Mouse (Mus musculus) adrenal gland, adult 18-20 months (tissue): ENCODE results near the gene Nrd1. TPM values are rescaled to one million over a fixed set of nuclear protein-coding genes. Genes with fewer than 3 reads are reported as not detected.

ENCODE experiments used
- DNase-seq, 2 experiments: peaks; one replicate each; pipeline ENCODE4 v3.0.0; 2021 to 2022; ENCODE audit warnings: low spot score in 2 of 2
- long read RNA-seq, 2 experiments: library from polyadenylated mRNA; stranded (forward); transcript quantifications; one replicate each; pipeline ENCODE4 v2.0.0; 2021
- total RNA-seq, 2 experiments: library from RNA; stranded (reverse); gene quantifications; 1 replicate in 1 of 2; 2 replicates in 1 of 2; pipeline ENCODE4 v1.2.3; 2021

Gene Nrd1
- total RNA-seq: 100 to 1,000 TPM; 109 to 123 TPM
- long read RNA-seq, experiment 1, full-length matches to known transcripts: 41 of 48 reads
- long read RNA-seq, experiment 1, partial matches to known transcripts: 1 of 48 reads
- long read RNA-seq, experiment 1, other reads (novel, unspliced or antisense): 6 of 48 reads
- long read RNA-seq, experiment 2, full-length matches to known transcripts: 62 of 91 reads
- long read RNA-seq, experiment 2, partial matches to known transcripts: 17 of 91 reads
- long read RNA-seq, experiment 2, other reads (novel, unspliced or antisense): 12 of 91 reads

- DNase-seq: peak; percentile 94 to 96
These were observed at the start of gene Nrd1 for GRCm38 (mm10) chr4:108999999-109000950. Nrd1 (plus strand) TSS chr4:109000655.

- no peak for DNase-seq
These were observed 48.8 kb upstream of the Nrd1 start for GRCm38 (mm10) chr4:108951663-108952062.

- no peak for DNase-seq
These were observed 40.8 kb upstream of the Nrd1 start for GRCm38 (mm10) chr4:108959696-108960095.

- no peak for DNase-seq
These were observed 39.6 kb upstream of the Nrd1 start for GRCm38 (mm10) chr4:108960619-108961460.

GRCm38 (mm10) chr4:108963017-108963416 is 37.4 kb upstream of the Nrd1 start:
- no peak for DNase-seq

- no peak for DNase-seq
These were observed 30.9 kb upstream of the Nrd1 start for GRCm38 (mm10) chr4:108969517-108969916.

GRCm38 (mm10) chr4:108971054-108971453 is 29.4 kb upstream of the Nrd1 start:
- DNase-seq: no peak

GRCm38 (mm10) chr4:108976458-108977071 is 23.9 kb upstream of the Nrd1 start:
- peak in 1 of 2 experiments; percentile 29 for DNase-seq

- DNase-seq: no peak
These were observed 13.5 kb upstream of the Nrd1 start for GRCm38 (mm10) chr4:108986833-108987472.

- no peak for DNase-seq
These were observed 13.0 kb upstream of the Nrd1 start for GRCm38 (mm10) chr4:108987473-108987842.

GRCm38 (mm10) chr4:108989430-108989829 is 11.0 kb upstream of the Nrd1 start:
- DNase-seq: no peak

- no peak for DNase-seq
These were observed 10.4 kb upstream of the Nrd1 start for GRCm38 (mm10) chr4:108990032-108990431.

GRCm38 (mm10) chr4:108990571-108990970 is 9.9 kb upstream of the Nrd1 start:
- DNase-seq: no peak

- no peak for DNase-seq
These were observed 8.6 kb upstream of the Nrd1 start for GRCm38 (mm10) chr4:108991811-108992210.

GRCm38 (mm10) chr4:108992978-108993377 is 7.5 kb upstream of the Nrd1 start:
- no peak for DNase-seq

- DNase-seq: peak in 1 of 2 experiments; percentile 40
These were observed 506 bp downstream of the Nrd1 start for GRCm38 (mm10) chr4:109000961-109001360.

- no peak for DNase-seq
These were observed 7.6 kb downstream of the Nrd1 start for GRCm38 (mm10) chr4:109008046-109008445.

- no peak for DNase-seq
These were observed 13.6 kb downstream of the Nrd1 start for GRCm38 (mm10) chr4:109014091-109014490.

- no peak for DNase-seq
These were observed 17.0 kb downstream of the Nrd1 start for GRCm38 (mm10) chr4:109017441-109017840.

- no peak for DNase-seq
These were observed 18.8 kb downstream of the Nrd1 start for GRCm38 (mm10) chr4:109019301-109019700.
